Mouse (Mus musculus) CD8-positive naive resting alpha-beta T cell, adult 57 days (primary cell): ENCODE data around the gene Tmem259. TPM values are rescaled to one million over a fixed set of nuclear protein-coding genes. Genes with fewer than 3 reads are reported as not detected.

Experiments
- total RNA-seq: library from RNA; stranded (reverse); gene quantifications from one replicate; pipeline ENCODE4 v1.2.4, GENCODE M21; 2023

Gene Tmem259
- total RNA-seq = 142 TPM

GRCm38 (mm10) chr10:79984195-79984816 lies at the start of gene Tmem259:
Gene Tmem259 (minus strand): TSS chr10:79984330.

GRCm38 (mm10) chr10:80016511-80016910 lies 32.4 kb upstream of the Tmem259 start, which contains the start of gene Arhgap45:
Gene Arhgap45 (plus strand): TSS chr10:80016653.

GRCm38 (mm10) chr10:79996272-79997033 lies 12.3 kb upstream of the Tmem259 start, which contains the start of gene Abca7:
Gene Abca7 (plus strand): TSS chr10:79996494.

GRCm38 (mm10) chr10:79988506-79989271 lies 4.6 kb upstream of the Tmem259 start, which contains the start of gene Cnn2:
Gene Cnn2 (plus strand): TSS chr10:79988584.

DNA sequence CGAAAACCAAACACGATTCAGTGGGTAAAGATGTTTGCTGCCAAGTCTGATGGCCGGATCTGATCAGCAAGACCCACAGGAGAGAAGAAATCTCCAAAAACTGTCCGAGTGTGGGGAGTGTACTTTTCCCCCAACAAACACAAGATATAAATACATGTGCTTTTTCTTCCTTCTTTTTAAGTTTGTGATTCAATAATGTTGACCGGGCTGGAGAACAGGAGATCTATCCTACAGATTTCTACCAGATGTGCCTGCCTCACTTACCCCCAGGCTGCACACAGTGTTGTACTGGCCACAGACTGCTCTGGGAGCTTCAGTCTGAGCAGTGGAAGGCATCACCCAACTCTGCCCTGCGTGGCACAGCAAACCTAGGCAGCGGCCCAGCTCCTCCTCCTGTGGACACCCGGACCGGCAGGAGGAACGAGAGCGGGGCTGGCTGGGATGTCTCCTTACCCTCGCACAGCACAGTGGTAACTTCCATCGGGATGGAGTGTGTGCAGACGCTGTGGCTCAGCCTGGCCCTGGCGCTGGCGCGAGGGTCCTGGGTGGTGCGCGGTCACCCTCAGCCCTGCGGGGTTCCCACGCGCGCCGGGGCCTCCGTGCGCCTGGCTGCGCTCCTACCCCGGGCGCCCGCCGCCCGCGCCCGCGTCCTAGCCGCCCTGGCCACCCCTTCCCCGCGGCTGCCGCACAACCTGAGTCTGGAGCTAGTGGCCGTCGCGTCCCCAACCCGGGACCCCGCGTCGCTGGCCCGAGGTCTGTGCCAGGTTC lies 13.5 kb downstream of the Tmem259 start, which contains the start of gene Grin3b:
Grin3b (plus strand) TSS at position 301 of the 768 bp plus-strand sequence.

DNA sequence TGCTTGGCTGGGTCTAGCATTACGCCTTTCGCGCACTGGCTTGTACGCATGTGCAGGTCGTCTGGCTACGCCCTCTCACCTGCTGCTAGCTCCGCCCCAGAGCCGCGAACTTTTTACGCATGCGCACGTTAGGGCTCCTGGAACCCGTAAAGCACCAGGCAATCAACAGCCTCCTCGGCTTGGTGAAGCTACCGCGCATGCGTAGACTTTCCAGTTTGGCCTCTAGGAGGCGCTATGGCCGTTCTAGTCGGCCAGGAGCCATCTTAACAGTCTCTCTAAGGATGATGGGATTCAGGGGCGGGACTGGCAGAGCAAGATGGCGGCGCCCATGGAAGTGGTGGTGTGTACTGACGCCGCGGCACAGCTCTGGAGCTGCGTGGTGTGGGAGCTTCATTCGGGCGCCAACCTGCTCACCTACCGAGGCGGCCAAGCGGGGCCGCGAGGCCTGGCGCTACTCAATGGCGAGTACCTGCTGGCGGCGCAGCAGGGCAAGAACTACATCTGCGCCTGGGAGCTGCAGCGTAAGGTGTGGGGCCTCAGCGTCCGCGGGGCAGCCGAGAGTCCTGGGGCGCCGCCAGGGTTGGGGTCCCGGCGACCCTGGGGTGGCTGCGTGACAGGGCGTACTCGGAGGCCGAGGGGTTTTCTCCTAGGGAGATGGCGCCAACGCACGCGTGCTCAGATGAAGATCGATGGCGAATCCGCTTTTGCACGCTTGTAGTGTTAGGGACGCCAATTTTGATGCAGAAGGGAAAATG lies 24.1 kb downstream of the Tmem259 start, which contains the start of gene Wdr18:
Wdr18 (plus strand) TSS at position 306 of the 755 bp plus-strand sequence.

GRCm38 (mm10) chr10:79926491-79927323 lies 57.4 kb downstream of the Tmem259 start, which contains the start of gene Arid3a:
Gene Arid3a (plus strand): TSS chr10:79927043.

Other genes with a start within 250 kb of the Tmem259 start
- 71.2 TPM for gene Polrmt, start 237.7 kb downstream of the Tmem259 start, total RNA-seq
- not detected for gene Fgf22, start 229.3 kb downstream of the Tmem259 start, total RNA-seq
- gene Rnf126, start 217.4 kb downstream of the Tmem259 start, total RNA-seq = 62.8 TPM
- 1.1 TPM for gene Fstl3, start 207.1 kb downstream of the Tmem259 start, total RNA-seq
- gene Prss57, start 193.4 kb downstream of the Tmem259 start, total RNA-seq = not detected
- 5.8 TPM for gene Palm, start 190.8 kb downstream of the Tmem259 start, total RNA-seq
- not detected for gene Misp, start 163.3 kb downstream of the Tmem259 start, total RNA-seq
- 606 TPM for gene Ptbp1, start 129.9 kb downstream of the Tmem259 start, total RNA-seq
- gene Prtn3, start 109.9 kb downstream of the Tmem259 start, total RNA-seq = not detected
- gene Plppr3, start 109.7 kb downstream of the Tmem259 start, total RNA-seq = not detected
- not detected for gene Elane, start 98.1 kb downstream of the Tmem259 start, total RNA-seq
- not detected for gene Cfd, start 93.5 kb downstream of the Tmem259 start, total RNA-seq
- gene Med16, start 75.4 kb downstream of the Tmem259 start, total RNA-seq = 61.6 TPM
- gene Gm26602, start 73.5 kb downstream of the Tmem259 start, total RNA-seq = not detected
- gene Kiss1r, start 67.4 kb downstream of the Tmem259 start, total RNA-seq = 0.73 TPM
- gene R3hdm4, start 63.1 kb downstream of the Tmem259 start, total RNA-seq = 102 TPM
- 7.3 TPM for gene Arid3a, start 57.3 kb downstream of the Tmem259 start, total RNA-seq
- gene Wdr18, start 24.2 kb downstream of the Tmem259 start, total RNA-seq = 48.8 TPM
- 0.58 TPM for gene Grin3b, start 13.6 kb downstream of the Tmem259 start, total RNA-seq
- 499 TPM for gene Cnn2, start 4.3 kb upstream of the Tmem259 start, total RNA-seq
- 82.9 TPM for gene Abca7, start 12.2 kb upstream of the Tmem259 start, total RNA-seq
- 806 TPM for gene Arhgap45, start 32.3 kb upstream of the Tmem259 start, total RNA-seq
- 68.7 TPM for gene Polr2e, start 55.5 kb upstream of the Tmem259 start, total RNA-seq
- gene Gpx4, start 62.8 kb upstream of the Tmem259 start, total RNA-seq = 131 TPM
- gene Sbno2, start 121.2 kb upstream of the Tmem259 start, total RNA-seq = 99.0 TPM
- 128 TPM for gene Stk11, start 131.5 kb upstream of the Tmem259 start, total RNA-seq
- gene Atp5d, start 154.3 kb upstream of the Tmem259 start, total RNA-seq = 159 TPM
- gene Cbarp, start 156.5 kb upstream of the Tmem259 start, total RNA-seq = 24.5 TPM
- gene Midn, start 163.9 kb upstream of the Tmem259 start, total RNA-seq = 121 TPM
- 211 TPM for gene Cirbp, start 181.7 kb upstream of the Tmem259 start, total RNA-seq
- gene 1600002K03Rik, start 188.6 kb upstream of the Tmem259 start, total RNA-seq = 18.5 TPM
- not detected for gene Efna2, start 195.2 kb upstream of the Tmem259 start, total RNA-seq
- gene Mum1, start 242.1 kb upstream of the Tmem259 start, total RNA-seq = 59.2 TPM